Mouse (Mus musculus): Measurements from ENCODE around the gene Fgfr2. TPM values are rescaled to one million over a fixed set of nuclear protein-coding genes. Genes with fewer than 3 reads are reported as not detected.

Fgfr2 gene
- polyA plus RNA-seq, 3 experiments from 2014 or later = 0.27 TPM; not detected in 2

DNA sequence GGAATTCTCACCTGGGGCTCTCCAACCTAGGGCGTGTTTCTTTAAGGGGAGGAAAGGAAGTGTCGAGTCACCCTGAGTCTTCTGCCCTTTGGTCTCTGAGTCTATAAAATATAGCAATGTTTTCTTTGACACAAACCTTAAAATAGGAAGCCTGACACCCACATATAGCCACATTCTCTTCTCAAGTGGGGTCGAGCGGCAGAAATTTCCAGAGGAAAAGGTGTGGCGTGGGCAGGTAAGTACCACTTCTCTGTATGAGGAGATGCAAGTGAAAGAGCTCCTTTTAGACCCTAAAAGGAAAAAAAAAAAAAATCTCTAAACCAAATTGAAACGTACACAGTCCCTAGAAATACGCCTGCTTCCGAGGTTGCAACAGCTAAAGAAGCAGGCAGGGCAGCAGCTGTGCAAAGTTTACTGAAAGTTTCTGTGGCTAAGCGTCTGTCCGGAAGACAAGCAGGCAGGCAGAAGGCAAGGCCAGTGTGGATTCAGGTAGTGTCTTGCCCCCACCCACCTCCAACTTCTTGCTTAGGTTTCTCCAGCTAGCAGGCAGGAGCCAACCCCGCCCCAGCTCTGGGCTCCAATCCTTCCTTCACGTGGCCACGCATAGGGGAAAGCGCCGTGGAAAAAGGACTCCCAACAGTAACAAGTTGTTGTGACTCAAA is 2477.7 kb downstream of the Fgfr2 start:
- ATAC-seq = peak; percentile 23

DNA sequence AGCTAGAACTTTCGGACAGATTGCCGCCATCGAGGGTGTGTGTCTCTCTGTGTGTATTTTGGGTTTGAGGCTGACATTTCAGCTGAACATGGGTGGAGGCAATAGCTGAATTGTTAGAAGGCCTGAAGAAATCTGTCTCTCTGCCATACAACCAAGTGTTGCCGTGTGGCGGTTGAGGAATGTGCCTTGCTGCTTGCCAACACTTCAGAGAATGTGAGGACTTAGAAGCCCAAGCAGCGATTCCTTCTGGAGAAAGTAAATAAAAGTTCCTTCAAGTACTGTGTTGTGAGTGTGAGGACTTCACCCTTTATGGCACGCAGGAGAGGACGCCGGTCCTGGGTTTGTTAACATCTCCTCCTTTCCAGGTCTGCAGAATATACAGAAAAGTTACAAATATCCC is 2482.5 kb downstream of the Fgfr2 start:
- no peak for ATAC-seq

DNA sequence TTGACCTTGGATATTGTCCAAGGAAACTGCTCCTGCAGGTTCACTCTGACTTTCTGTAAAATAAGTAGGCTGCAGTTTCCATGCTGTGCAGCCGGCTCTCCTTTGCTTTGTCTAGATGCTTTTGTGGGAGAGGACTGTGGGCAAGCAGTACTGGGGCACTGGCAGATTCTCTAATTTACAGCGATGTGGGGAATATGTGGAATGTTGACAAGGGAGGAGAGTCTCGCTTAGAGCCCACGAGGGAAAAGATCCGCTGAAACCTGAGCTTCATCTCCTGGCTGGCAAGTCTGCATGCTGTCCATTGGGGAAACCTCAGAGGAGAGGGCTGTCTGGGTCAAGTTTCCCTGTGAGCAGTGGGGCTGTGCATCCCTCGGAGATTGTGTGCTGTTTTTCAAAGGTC is 2485.3 kb downstream of the Fgfr2 start:
- no peak for ATAC-seq

- no peak for ATAC-seq
Measured at GRCm38 (mm10) chr7:130636902-130637301, 2486.2 kb downstream of the Fgfr2 start.

DNA sequence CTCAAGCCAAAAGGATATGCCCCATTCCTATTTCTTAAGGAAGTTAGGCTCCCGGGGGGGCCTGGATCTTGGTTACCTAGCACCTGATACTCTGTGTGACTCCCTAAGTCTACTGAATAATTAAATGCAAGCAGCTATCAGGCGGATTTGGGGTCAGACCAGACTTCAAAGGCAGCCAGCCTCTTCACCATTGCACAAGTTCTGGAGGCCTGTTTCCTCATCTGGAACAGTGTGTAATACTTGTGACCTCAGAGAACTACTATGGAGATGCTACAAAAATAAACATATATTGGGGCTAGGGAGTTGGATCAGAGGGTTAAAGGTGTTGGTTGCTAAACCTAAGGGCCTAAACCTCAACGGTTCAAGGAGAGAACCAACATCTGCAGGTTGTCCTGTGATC is 2486.9 kb downstream of the Fgfr2 start:
- ATAC-seq = no peak

DNA sequence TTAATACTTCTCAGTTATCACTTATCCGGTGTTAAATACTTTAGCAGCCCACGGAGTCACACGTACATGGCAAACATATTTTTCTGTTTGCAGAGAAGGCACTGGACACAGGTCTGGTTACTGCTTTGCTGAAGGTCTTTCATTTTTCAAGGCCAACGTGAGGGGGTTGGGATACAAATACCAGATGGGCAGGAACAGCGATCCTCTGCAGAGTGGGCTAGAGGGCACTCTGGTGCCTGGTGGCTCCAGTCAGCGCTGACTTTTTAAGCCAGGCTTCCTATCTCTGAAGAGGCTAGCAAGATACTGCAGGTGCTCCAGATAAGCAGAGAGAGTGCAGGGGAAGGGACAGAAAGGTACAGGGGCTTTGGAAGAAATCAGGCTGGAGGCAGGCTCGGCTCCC is 2487.9 kb downstream of the Fgfr2 start:
- no peak for ATAC-seq

GRCm38 (mm10) chr7:130634259-130634871 is 2488.8 kb downstream of the Fgfr2 start:
- no peak for ATAC-seq

DNA sequence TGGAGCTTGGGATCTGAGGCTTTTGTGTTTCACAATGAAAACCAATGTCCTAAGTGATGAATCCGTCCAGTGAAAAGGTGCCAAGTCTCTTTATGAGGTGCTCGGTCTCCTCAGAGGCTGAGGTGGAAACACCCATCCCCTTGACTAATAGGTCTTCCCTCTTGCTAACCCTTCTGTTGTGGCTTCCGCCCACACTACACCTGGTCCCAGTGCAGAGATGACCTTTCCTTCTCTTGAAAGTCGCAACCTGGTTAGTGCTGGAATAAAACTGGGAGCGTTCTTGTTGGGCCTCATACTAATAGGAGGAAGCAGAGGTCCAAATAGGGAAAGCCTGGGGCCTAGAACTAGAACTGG is 2490.8 kb downstream of the Fgfr2 start:
- ATAC-seq = no peak

GRCm38 (mm10) chr7:130631553-130632378 is 2491.4 kb downstream of the Fgfr2 start:
- peak; percentile 83 for ATAC-seq

GRCm38 (mm10) chr7:130630956-130631355 is 2492.2 kb downstream of the Fgfr2 start:
- no peak for ATAC-seq

- no peak for ATAC-seq
Measured at GRCm38 (mm10) chr7:130629999-130630398, 2493.2 kb downstream of the Fgfr2 start.

DNA sequence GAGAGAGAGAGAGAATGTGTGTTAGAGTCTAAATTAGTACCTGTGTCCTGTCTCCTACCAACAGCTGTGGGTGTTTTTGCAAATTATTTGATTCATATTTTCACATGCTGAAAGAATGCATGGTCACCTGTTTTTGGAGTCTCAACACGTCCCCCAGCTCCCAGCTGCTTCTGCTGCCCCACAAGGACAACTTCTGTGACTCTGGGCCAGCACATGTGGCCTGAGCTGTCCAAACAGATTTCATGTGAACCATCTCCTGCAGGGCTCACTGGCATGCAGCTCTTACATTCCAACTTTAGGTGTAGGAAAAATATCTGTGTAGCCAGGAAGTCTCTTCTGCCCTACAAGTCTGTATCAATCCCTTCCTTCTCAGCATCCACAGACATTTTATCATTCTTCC is 2494.5 kb downstream of the Fgfr2 start:
- ATAC-seq = no peak

- no peak for ATAC-seq
Measured at GRCm38 (mm10) chr7:130625361-130625760, 2497.8 kb downstream of the Fgfr2 start.

- no peak for ATAC-seq
Measured at GRCm38 (mm10) chr7:130624299-130624698, 2498.9 kb downstream of the Fgfr2 start.

- no peak for ATAC-seq
Measured at GRCm38 (mm10) chr7:130622359-130622758, 2500.8 kb downstream of the Fgfr2 start.

- no peak for ATAC-seq
Measured at GRCm38 (mm10) chr7:130621953-130622352, 2501.2 kb downstream of the Fgfr2 start.

- ATAC-seq = no peak
Measured at GRCm38 (mm10) chr7:130621068-130621467, 2502.1 kb downstream of the Fgfr2 start.

- no peak for ATAC-seq
Measured at GRCm38 (mm10) chr7:130617591-130617990, 2505.6 kb downstream of the Fgfr2 start.

DNA sequence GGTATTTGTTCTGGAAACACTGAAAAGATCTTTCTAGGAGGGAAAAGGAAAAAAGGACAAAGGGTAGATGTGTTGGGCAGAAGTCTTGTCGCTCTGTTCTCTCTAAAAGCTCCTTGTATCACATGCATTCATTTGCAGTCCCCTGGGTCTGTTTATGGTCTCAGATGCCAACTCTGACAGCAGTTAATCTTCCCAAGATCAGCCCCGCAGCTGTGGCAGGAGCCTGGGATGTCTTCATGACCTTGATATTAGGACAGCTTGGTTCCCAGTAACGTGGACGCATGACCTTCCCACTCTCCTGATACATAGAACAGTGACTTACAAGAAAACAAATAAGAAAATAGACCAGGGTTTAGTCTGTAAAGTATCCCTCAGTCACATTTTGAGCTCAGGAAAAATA is 2509.2 kb downstream of the Fgfr2 start:
- no peak for ATAC-seq

- no peak for ATAC-seq
Measured at GRCm38 (mm10) chr7:130606958-130607357, 2516.2 kb downstream of the Fgfr2 start.

- no peak for ATAC-seq
Measured at GRCm38 (mm10) chr7:130605111-130605510, 2518.0 kb downstream of the Fgfr2 start.

- no peak for ATAC-seq
Measured at GRCm38 (mm10) chr7:130604390-130604789, 2518.8 kb downstream of the Fgfr2 start.

DNA sequence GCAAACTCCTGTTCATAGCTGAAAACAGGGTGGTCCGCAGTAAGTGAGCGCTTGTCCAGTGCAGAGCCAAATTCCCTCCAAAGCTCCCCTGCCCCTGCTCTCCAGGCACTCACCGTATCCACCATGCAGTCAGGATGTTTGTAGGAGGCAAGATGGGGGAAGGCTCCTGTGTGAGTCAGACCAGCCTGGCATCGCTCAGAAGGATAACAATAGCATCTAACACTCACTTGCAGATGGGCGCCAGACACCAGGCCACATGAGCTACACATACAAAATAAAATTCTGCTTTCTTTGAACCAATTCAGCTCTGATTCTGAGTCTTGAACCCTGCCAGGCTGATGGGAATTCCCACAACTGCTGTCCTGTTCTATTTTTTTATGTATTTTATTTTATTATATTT is 2519.6 kb downstream of the Fgfr2 start:
- ATAC-seq = no peak

- ATAC-seq = no peak
Measured at GRCm38 (mm10) chr7:130602804-130603203, 2520.3 kb downstream of the Fgfr2 start.

Data from inflammation-experienced regulatory T-cells, adult 6 months (primary cell).